Mouse (Mus musculus) induced T-regulatory cell, adult 2 months (primary cell): ENCODE results near the gene Ankrd6.

Source experiments
- DNase-seq: peaks from one replicate; pipeline ENCODE4 v3.0.0-alpha.2; 2012; ENCODE audit warnings: low read depth

Gene Ankrd6

GRCm38 (mm10) chr4:32770284-32770810 is 180.3 kb downstream of the Ankrd6 start:
- DNase-seq, result peak; percentile 12

- peak; percentile 42 for DNase-seq
Observed at GRCm38 (mm10) chr4:32768046-32768445, 182.6 kb downstream of the Ankrd6 start.

- DNase-seq, result no peak
Observed at GRCm38 (mm10) chr4:32767471-32767870, 183.2 kb downstream of the Ankrd6 start.

GRCm38 (mm10) chr4:32757430-32757829 is 193.2 kb downstream of the Ankrd6 start:
- no peak for DNase-seq
